Mouse (Mus musculus) testis, adult 2 months (tissue): ENCODE results near the gene Cant1. TPM values are rescaled to one million over a fixed set of nuclear protein-coding genes. Genes with fewer than 3 reads are reported as not detected.

ENCODE experiments used
- H3K27ac ChIP-seq: fragments of 200-500 bp; 2 replicates; pipeline ENCODE4 v1.5.1; 2012; ENCODE audit warnings: low read depth, low read length; ENCODE audit not compliant: control insufficient read depth, insufficient read depth
- H3K27me3 ChIP-seq: fragments of 200-500 bp; 2 replicates; pipeline ENCODE4 v1.6.1; 2012; ENCODE audit warnings: mild to moderate bottlenecking, low read length, moderate library complexity; ENCODE audit not compliant: control insufficient read depth, insufficient read depth
- H3K36me3 ChIP-seq: fragments of 200-500 bp; 2 replicates; pipeline ENCODE4 v1.6.1; 2012; ENCODE audit warnings: mild to moderate bottlenecking, low read length; ENCODE audit not compliant: control insufficient read depth, insufficient read depth
- H3K4me1 ChIP-seq: fragments of 200-500 bp; 2 replicates; pipeline ENCODE4 v1.6.1; 2012; ENCODE audit warnings: low read length; ENCODE audit not compliant: control insufficient read depth, insufficient read depth
- H3K4me3 ChIP-seq: fragments of 200-500 bp; 2 replicates; pipeline ENCODE4 v1.5.1; 2012; ENCODE audit warnings: low read depth, mild to moderate bottlenecking, low read length, moderate library complexity, mixed read lengths; ENCODE audit not compliant: control insufficient read depth
- CTCF ChIP-seq: fragments of 200-500 bp; IDR thresholded peaks from 2 replicates; pipeline ENCODE4 v1.5.1; 2012; ENCODE audit warnings: low read depth, mild to moderate bottlenecking, inconsistent platforms, low read length, moderate library complexity; ENCODE audit not compliant: control insufficient read depth, insufficient read depth, insufficient replicate concordance
- POLR2A ChIP-seq: fragments of 200-500 bp; IDR thresholded peaks from 2 replicates; pipeline ENCODE4 v1.6.1; 2012; ENCODE audit warnings: low read depth, mild to moderate bottlenecking, inconsistent platforms, low read length, moderate library complexity; ENCODE audit not compliant: control insufficient read depth
- polyA plus RNA-seq: library from polyadenylated mRNA; depleted of rRNA; stranded (reverse); fragments of >200 nt; gene quantifications from 2 replicates; pipeline ENCODE4 v1.2.3, GENCODE M21; 2012

The Cant1 gene
- polyA plus RNA-seq, 1 experiment: 37.8 TPM

- Histone ChIP-seq H3K36me3 (no peaks in the 10 kb centered on the region), H3K27me3 (no peaks in the 10 kb centered on the region), H3K4me3 (peak overlapping the region; percentile 11), H3K27ac (no peak overlapping the region; the same call in 1 of the 2 replicates), H3K4me1 (peaks cover 10% of the 10 kb centered on the region; the same call in 1 of the 2 replicates)
- TF ChIP-seq CTCF (no peak), POLR2A (no peak)
Observed at GRCm38 (mm10) chr11:118428944-118429709, 10.2 kb upstream of the Cant1 start.

- Histone ChIP-seq H3K36me3 (no peaks in the 10 kb centered on the region), H3K27ac (no peak overlapping the region; the same call in 1 of the 2 replicates), H3K4me3 (peak overlapping the region; percentile 11; the same call in 1 of the 2 replicates), H3K4me1 (peaks cover 9% of the 10 kb centered on the region; the same call in 1 of the 2 replicates), H3K27me3 (no peaks in the 10 kb centered on the region)
- TF ChIP-seq CTCF: no peak
- TF ChIP-seq POLR2A: no peak
Observed at GRCm38 (mm10) chr11:118428460-118428868, 9.6 kb upstream of the Cant1 start.

- H3K27ac ChIP-seq: no peak within 1 kb of the TSS; the same call in 1 of the 2 replicates
- no peak for TF ChIP-seq CTCF
- TF ChIP-seq POLR2A: no peak
- H3K27me3 ChIP-seq: no peaks in the 10 kb centered on the region
- H3K4me1 ChIP-seq: peaks cover 6% of the 10 kb centered on the region; the same call in 1 of the 2 replicates
- H3K36me3 ChIP-seq: no peaks in the 10 kb centered on the region
- peak within 1 kb of the TSS; percentile 11 for H3K4me3 ChIP-seq
Observed at GRCm38 (mm10) chr11:118427986-118428385, 9.1 kb upstream of the Cant1 start, which contains the start of gene C1qtnf1. Gene C1qtnf1, plus strand, starts transcription at chr11:118428203.

GRCm38 (mm10) chr11:118427266-118427779, 8.4 kb upstream of the Cant1 start:
- Histone ChIP-seq H3K27me3 (no peaks in the 10 kb centered on the region), H3K36me3 (no peaks in the 10 kb centered on the region), H3K27ac (no peak overlapping the region), H3K4me3 (no peak overlapping the region), H3K4me1 (peaks cover 6% of the 10 kb centered on the region; the same call in 1 of the 2 replicates)
- TF ChIP-seq CTCF (no peak), POLR2A (no peak)

DNA sequence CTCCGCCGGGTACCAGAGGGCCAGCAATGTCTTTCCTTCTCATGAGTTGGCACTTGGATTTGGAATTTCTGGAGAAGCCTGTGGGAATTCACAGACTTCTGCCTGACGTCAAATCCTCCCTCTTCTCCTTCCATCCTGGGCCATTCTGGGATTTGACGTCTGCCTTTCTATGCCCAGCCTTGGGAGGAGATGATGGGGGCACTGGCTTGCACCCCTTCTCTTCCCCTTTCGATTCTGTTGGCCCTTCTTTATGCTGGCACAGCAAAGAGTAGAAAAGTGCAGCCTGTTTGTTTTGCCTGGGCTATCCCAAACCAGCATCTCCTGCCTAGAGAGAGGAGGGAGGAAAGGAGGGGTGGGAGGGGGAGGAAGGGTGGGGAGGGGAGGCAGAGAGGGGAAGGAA, 7.9 kb upstream of the Cant1 start:
- TF ChIP-seq CTCF (no peak), POLR2A (no peak)
- H3K4me3 ChIP-seq: no peak overlapping the region
- no peaks in the 10 kb centered on the region for H3K27me3 ChIP-seq
- H3K27ac ChIP-seq: no peak overlapping the region
- no peaks in the 10 kb centered on the region for H3K36me3 ChIP-seq
- H3K4me1 ChIP-seq: peaks cover 6% of the 10 kb centered on the region; the same call in 1 of the 2 replicates

- no peak overlapping the region for H3K4me3 ChIP-seq
- peaks cover 5% of the 10 kb centered on the region; the same call in 1 of the 2 replicates for H3K4me1 ChIP-seq
- no peaks in the 10 kb centered on the region for H3K27me3 ChIP-seq
- no peak overlapping the region for H3K27ac ChIP-seq
- TF ChIP-seq CTCF (no peak; the same call in 1 of the 2 replicates), POLR2A (no peak)
- H3K36me3 ChIP-seq: no peaks in the 10 kb centered on the region
Observed at GRCm38 (mm10) chr11:118424621-118425335, 5.9 kb upstream of the Cant1 start.

DNA sequence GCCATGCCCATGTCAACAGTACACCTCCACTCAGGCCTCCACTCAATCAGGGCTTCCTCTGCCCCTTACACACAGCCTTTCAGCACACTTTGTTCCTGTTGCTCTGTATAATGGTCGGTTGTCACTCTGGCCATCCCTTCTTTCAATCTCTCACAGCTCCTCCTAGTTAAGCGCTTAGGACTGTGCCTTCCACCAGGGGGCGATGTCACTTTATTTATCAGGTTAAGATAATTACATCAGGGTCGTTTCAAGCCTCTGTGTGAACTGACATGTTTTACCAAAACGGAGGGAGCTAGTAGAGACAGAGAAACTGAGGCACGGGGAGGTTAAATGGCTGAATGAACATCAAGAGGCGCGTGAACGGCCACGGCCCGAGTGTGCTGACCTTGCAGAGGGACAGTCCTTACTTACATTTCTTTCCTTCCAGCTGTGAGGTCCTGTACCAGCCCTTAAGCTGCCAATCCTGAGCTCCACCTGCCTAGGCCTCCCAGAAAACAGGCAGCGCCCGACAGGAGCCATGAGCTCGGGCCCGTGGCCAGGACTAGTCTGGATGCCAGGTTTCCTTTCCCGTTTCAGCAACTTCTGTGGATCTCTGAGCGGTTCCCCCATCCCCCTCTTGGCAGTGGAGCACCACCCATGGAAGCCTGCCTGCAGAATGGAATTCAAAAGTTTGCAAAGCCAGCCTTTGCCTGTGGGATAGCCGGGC, 4.5 kb upstream of the Cant1 start:
- TF ChIP-seq CTCF (no peak; the same call in 1 of the 2 replicates), POLR2A (no peak)

More for the DNA sequence above, 4.5 kb upstream of the Cant1 start:
- Histone ChIP-seq H3K4me3 (no peak overlapping the region), H3K4me1 (peaks cover 9% of the 10 kb centered on the region), H3K27ac (peak overlapping the region; percentile 19; the same call in 1 of the 2 replicates), H3K36me3 (no peaks in the 10 kb centered on the region), H3K27me3 (no peaks in the 10 kb centered on the region)
